In the genomic region with DNA sequence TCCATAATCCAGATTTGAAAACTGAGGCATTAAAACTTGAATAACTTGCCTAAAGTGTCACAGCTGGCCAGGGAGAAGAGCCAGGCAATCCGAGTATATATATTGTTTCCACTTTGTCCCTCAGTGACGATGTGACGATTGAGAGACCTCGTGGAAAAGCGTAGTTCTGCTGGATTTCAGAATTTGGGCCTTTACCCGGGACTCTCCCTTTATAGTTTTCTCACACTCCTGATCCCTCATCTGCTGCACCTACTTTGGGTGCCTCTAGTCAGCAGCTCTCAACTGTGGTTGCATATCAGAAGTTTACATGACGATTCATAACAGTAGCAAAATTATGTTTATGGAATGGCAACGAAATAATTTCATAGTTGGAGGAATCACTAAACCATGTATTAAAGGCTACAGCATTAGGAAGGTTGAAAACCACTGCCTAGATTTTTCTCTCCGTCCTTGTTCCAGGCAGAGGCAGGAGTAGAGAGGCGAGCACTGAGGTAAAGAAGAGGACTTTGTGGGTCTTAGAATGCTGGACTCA, we compare ENCODE assay signal across 8 mouse cellular contexts. TPM values are rescaled to one million over a fixed set of nuclear protein-coding genes. Genes with fewer than 3 reads are reported as not detected.
DNase-seq lines count a peak whose midpoint lies in the region; ATAC-seq and TF ChIP-seq lines count a peak whose summit lies in the region.

No protein-coding gene starts in this region.

- in situ Hi-C loops in CH12.LX (cut with MboI; ENCODE audit: low pct_ligation_motif_present, low pct_unique_long_range_greater_than_20kb, low sequenced_read_pairs), result no loop called here

- 28% methylated on average over 10 of the region's 10 CpGs for WGBS in forebrain, postnatal 0 days
- WGBS in liver, embryonic 13.5 days (ENCODE audit: insufficient replicate concordance), result 12% methylated on average over 10 of the region's 10 CpGs

- peak; percentile 82 for DNase-seq in heart, adult 11 months
- DNase-seq in heart, postnatal 14 days, result no peak
- peak; percentile 8 for DNase-seq in CH12.LX (ENCODE audit: extremely low read depth)
- no peak for DNase-seq in forebrain, postnatal 0 days
- no peak for DNase-seq in liver, embryonic 13.5 days
- DNase-seq in ovary, postnatal 14 days (ENCODE audit: low spot score), result no peak
- DNase-seq in adrenal gland, adult (ENCODE audit: inconsistent age in 2 of 2, low spot score in 1 of 2), result no peak
- no peak for DNase-seq in adrenal gland, postnatal 10 days

- no peak for TF ChIP-seq CTCF in CH12.LX (conservative IDR thresholded peaks at IDR 0.05 in 1 of 2, IDR thresholded peaks at IDR 0.05 in 1 of 2; ENCODE audit: low read depth in 2 of 2, low read length in 2 of 2)
- TF ChIP-seq CTCF in forebrain, postnatal 0 days (IDR thresholded peaks at IDR 0.05; ENCODE audit: low read depth), result no peak

- H3K27me3 ChIP-seq in CH12.LX (replicated peaks), result peaks cover 34% of the 10 kb centered on the region
- no peaks in the 10 kb centered on the region for H3K27me3 ChIP-seq in forebrain, postnatal 0 days (ENCODE audit: insufficient read depth, low read length)
- H3K27me3 ChIP-seq in liver, embryonic 13.5 days, result no peaks in the 10 kb centered on the region

- TF ChIP-seq POLR2A in CH12.LX (IDR thresholded peaks at IDR 0.05; ENCODE audit: low read depth, low read length), result no peak

- dilution Hi-C loops in CH12.LX (cut with MboI; ENCODE audit: extremely low pct_ligation_motif_present, extremely low pct_unique_long_range_greater_than_20kb, low sequenced_read_pairs), result no loop called here

- no peaks in the 10 kb centered on the region for H3K9me3 ChIP-seq in CH12.LX (replicated peaks; ENCODE audit: low read length)
- H3K9me3 ChIP-seq in forebrain, postnatal 0 days (ENCODE audit: low read length), result no peaks in the 10 kb centered on the region
- no peaks in the 10 kb centered on the region for H3K9me3 ChIP-seq in liver, embryonic 13.5 days (replicated peaks)

- intact Hi-C loops in heart, postnatal 14 days (cut with DNase I), result no loop called here

- H3K79me2 ChIP-seq in CH12.LX (replicated peaks; ENCODE audit: control insufficient read depth, extremely low read depth, insufficient read depth, poor library complexity, severe bottlenecking), result peaks cover 56% of the 10 kb centered on the region

- ATAC-seq in forebrain, postnatal 0 days, result no peak
- ATAC-seq in liver, embryonic 13.5 days (ENCODE audit: low read depth), result no peak

- no peak for TF ChIP-seq EP300 in CH12.LX (IDR thresholded peaks at IDR 0.05; ENCODE audit: low read length)

- TF ChIP-seq RAD21 in CH12.LX (IDR thresholded peaks at IDR 0.05; ENCODE audit: low read depth, low read length), result no peak

- H3K4me3 ChIP-seq in CH12.LX (replicated peaks in 1 of 3; ENCODE audit: low read depth in 2 of 3, low read length in 2 of 3, poor library complexity in 1 of 3), result peak overlapping the region; percentile 87 to 96 (median 95)
- peak overlapping the region; percentile 68 for H3K4me3 ChIP-seq in forebrain, postnatal 0 days (ENCODE audit: low read depth, low read length)
- H3K4me3 ChIP-seq in liver, embryonic 13.5 days (replicated peaks), result peak overlapping the region; percentile 90

- H3K36me3 ChIP-seq in CH12.LX (replicated peaks in 1 of 2; ENCODE audit: control insufficient read depth in 1 of 2, insufficient read depth in 1 of 2, low read length in 1 of 2), result peaks cover 12 to 32% of the 10 kb centered on the region in 2 experiments
- H3K36me3 ChIP-seq in forebrain, postnatal 0 days (ENCODE audit: insufficient read depth), result no peaks in the 10 kb centered on the region
- H3K36me3 ChIP-seq in liver, embryonic 13.5 days, result peaks cover 26% of the 10 kb centered on the region

- no peak overlapping the region for H3K27ac ChIP-seq in CH12.LX (ENCODE audit: insufficient read depth, low read depth)
- H3K27ac ChIP-seq in forebrain, postnatal 0 days (ENCODE audit: low read depth, low read length), result no peak overlapping the region
- peak overlapping the region; percentile 83 for H3K27ac ChIP-seq in liver, embryonic 13.5 days

- H3K9ac ChIP-seq in CH12.LX (ENCODE audit: insufficient read depth, low read depth), result peak overlapping the region; percentile 93
- H3K9ac ChIP-seq in forebrain, postnatal 0 days, result peak overlapping the region; percentile 84
- peak overlapping the region; percentile 93 for H3K9ac ChIP-seq in liver, embryonic 13.5 days

- peaks cover 3 to 34% of the 10 kb centered on the region in 2 experiments for H3K4me1 ChIP-seq in CH12.LX (ENCODE audit: control insufficient read depth in 1 of 2, insufficient read depth in 2 of 2)
- H3K4me1 ChIP-seq in forebrain, postnatal 0 days (ENCODE audit: insufficient read depth), result 0 out of 2 replicates have a peak, but pooled peaks cover 6% of the 10 kb centered on the region
- H3K4me1 ChIP-seq in liver, embryonic 13.5 days (replicated peaks), result peaks cover 52% of the 10 kb centered on the region

- peak overlapping the region; percentile 98 for H3K4me2 ChIP-seq in CH12.LX (ENCODE audit: insufficient read depth, low read depth, poor library complexity, severe bottlenecking)
- peak overlapping the region; percentile 77 for H3K4me2 ChIP-seq in forebrain, postnatal 0 days (ENCODE audit: low read depth)
- H3K4me2 ChIP-seq in liver, embryonic 13.5 days, result peak overlapping the region; percentile 79

TF ChIP-seq in CH12.LX, 34 proteins besides CTCF, POLR2A, EP300 and RAD21:
- TF ChIP-seq TBP (conservative IDR thresholded peaks at IDR 0.05; ENCODE audit: low read depth, low read length) (0 out of 2 replicates have a peak, but pooled peaks have one; percentile 15), MYC (IDR thresholded peaks at IDR 0.05; ENCODE audit: low read depth, low read length) (0 out of 2 replicates have a peak, but pooled peaks have one; percentile 6), CHD2 (IDR thresholded peaks at IDR 0.05; ENCODE audit: low read length) (no peak; the same call in 1 of the 2 replicates), ZC3H11A (IDR thresholded peaks at IDR 0.05; ENCODE audit: low read depth, low read length) (no peak), ETS1 (conservative IDR thresholded peaks at IDR 0.05; ENCODE audit: low read depth, low read length) (no peak), ZNF384 (IDR thresholded peaks at IDR 0.05; ENCODE audit: low read depth, low read length) (no peak), KAT2A (IDR thresholded peaks at IDR 0.05; ENCODE audit: insufficient replicate concordance, low read length) (0 out of 2 replicates have a peak, but pooled peaks have one; percentile 22), MAX (IDR thresholded peaks at IDR 0.05; ENCODE audit: low read length) (no peak), BHLHE40 (IDR thresholded peaks at IDR 0.05; ENCODE audit: low read depth, low read length) (no peak), TCF12 (IDR thresholded peaks at IDR 0.05; ENCODE audit: low read depth, low read length) (0 out of 2 replicates have a peak, but pooled peaks have one; percentile 25)

RNA-seq across cellular contexts. Expression of gene Sfxn1, which starts 0.9 kb away (rescaled TPM):
- 1 to 10 TPM; 6.9 to 9.9 TPM for total RNA-seq in heart, postnatal 14 days (2021)
- total RNA-seq in CH12.LX (2012; rRNA removed) (71.7 and 84.1 TPM in 2 replicates), CH12.LX (2014; rRNA removed) (97.1 and 98.0 TPM in 2 replicates)
- polyA plus RNA-seq in CH12.LX (2012; ENCODE audit: insufficient read length, low read depth), result 118 and 147 TPM in 2 replicates
- 83.8 and 102 TPM in 2 replicates for total RNA-seq in forebrain, postnatal 0 days (2014; rRNA removed)
- polyA plus RNA-seq in forebrain, postnatal 0 days (2015; fragmentation: Nextera tagmentation; extraction: Ambion mirVana), result 102 and 116 TPM in 2 replicates
- 75.0 and 78.7 TPM in 2 replicates for polyA plus RNA-seq in liver, embryonic 13.5 days (2015; fragmentation: Nextera tagmentation; extraction: Ambion mirVana)
- 10 to 100 TPM; 59.7 to 67.2 TPM for total RNA-seq in adrenal gland, postnatal 10 days (2021)

RNA-seq across cellular contexts. Expression of gene Drd1, which starts 17.1 kb away (rescaled TPM):
- 1 to 10 TPM in 1 of 2 experiments, under 1 TPM in 1; 0.41 to 1.0 TPM for total RNA-seq in heart, postnatal 14 days (2021)
- total RNA-seq in CH12.LX (2012; rRNA removed) (not detected in 2 replicates), CH12.LX (2014; rRNA removed) (not detected in 2 replicates)
- not detected in 2 replicates for polyA plus RNA-seq in CH12.LX (2012; ENCODE audit: insufficient read length, low read depth)
- 9.8 and 19.7 TPM in 2 replicates for total RNA-seq in forebrain, postnatal 0 days (2014; rRNA removed)
- polyA plus RNA-seq in forebrain, postnatal 0 days (2015; fragmentation: Nextera tagmentation; extraction: Ambion mirVana), result 6.6 and 7.6 TPM in 2 replicates
- not detected in 2 replicates for polyA plus RNA-seq in liver, embryonic 13.5 days (2015; fragmentation: Nextera tagmentation; extraction: Ambion mirVana)
- under 1 TPM; 0.27 to 0.66 TPM for total RNA-seq in adrenal gland, postnatal 10 days (2021)

Comparison
In these comparisons a context has a peak if more than half of its experiments do, and no peak if none do; other contexts are left out.
1. DNase-seq: peak in heart, adult 11 months (single experiment) and CH12.LX (single experiment); none in heart, postnatal 14 days (0 of 2), forebrain, postnatal 0 days (single experiment), liver, embryonic 13.5 days (single experiment), ovary, postnatal 14 days (single experiment), adrenal gland, adult (0 of 2) and adrenal gland, postnatal 10 days (single experiment).
2. Peak in every context shown above with its lines, with median percentiles within 50 percentile points of each other: H3K4me2 ChIP-seq, H3K4me3 ChIP-seq and H3K9ac ChIP-seq.